Mouse (Mus musculus) lung, embryonic 14.5 days (tissue): Measurements from ENCODE around the gene Olfr628. TPM values are rescaled to one million over a fixed set of nuclear protein-coding genes. Genes with fewer than 3 reads are reported as not detected.
A peak's percentile ranks its signal among the peaks of the same experiment; 100 is the strongest.
"Not testable (repeated sequence)": the region's sequence is repeated elsewhere in the genome, so short reads cannot be mapped to it uniquely, and the experiment has no call there.

Experiments
- ATAC-seq: fragments of 200-750 bp; cut with Nextera tagmentation; 2 replicates; pipeline ENCODE4 v1.8.0; 2017; ENCODE audit warnings: mild to moderate bottlenecking, moderate TSS enrichment, moderate library complexity; ENCODE audit not compliant: insufficient read depth
- DNase-seq: peaks from one replicate; pipeline ENCODE4 v3.0.0-alpha.2; 2015
- H3K27ac ChIP-seq: fragments of 300-500 bp; sonication (generic); 2 replicates; pipeline ENCODE4 v1.5.1; 2014; ENCODE audit warnings: low read depth, mild to moderate bottlenecking, moderate library complexity
- H3K27me3 ChIP-seq: fragments of 300-500 bp; sonication (generic); 2 replicates; pipeline ENCODE4 v1.6.1; 2014; ENCODE audit warnings: low read length, control low read depth; ENCODE audit not compliant: insufficient read depth
- H3K36me3 ChIP-seq: fragments of 300-500 bp; sonication (generic); 2 replicates; pipeline ENCODE4 v1.6.1; 2014; ENCODE audit warnings: control low read depth; ENCODE audit not compliant: insufficient read depth
- H3K4me1 ChIP-seq: fragments of 300-500 bp; sonication (generic); 2 replicates; pipeline ENCODE4 v1.6.1; 2014; ENCODE audit warnings: antibody characterized with exemption, control low read depth; ENCODE audit not compliant: insufficient read depth
- H3K4me2 ChIP-seq: fragments of 300-500 bp; sonication (generic); 2 replicates; pipeline ENCODE4 v1.6.1; 2014; ENCODE audit warnings: mild to moderate bottlenecking
- H3K4me3 ChIP-seq: fragments of 300-500 bp; sonication (generic); 2 replicates; pipeline ENCODE4 v1.5.1; 2014; ENCODE audit warnings: low read depth, low read length
- H3K9ac ChIP-seq: fragments of 300-500 bp; sonication (generic); 2 replicates; pipeline ENCODE4 v1.6.1; 2014
- H3K9me3 ChIP-seq: fragments of 300-500 bp; sonication (generic); 2 replicates; pipeline ENCODE4 v1.6.1; 2016; ENCODE audit warnings: low read depth, low read length, control low read depth
- CTCF ChIP-seq: IDR thresholded peaks from 2 replicates; pipeline ENCODE4 v1.5.1; 2016; ENCODE audit warnings: antibody characterized with exemption, low read depth
- WGBS: fragments of 180-500 bp; shearing (Covaris S2); extraction: QIAGEN DNeasy Blood & Tissue Kit; methylation state at CpG from one replicate; pipeline ENCODE4 v1.1.7; 2014; 5-methylcytosine and 5-hydroxymethylcytosine counted together
- polyA plus RNA-seq: library from polyadenylated mRNA; unstranded; fragments of >200 nt; fragmentation: Nextera tagmentation; extraction: Ambion mirVana; gene quantifications from 2 replicates; pipeline ENCODE4 v1.2.1, GENCODE M21; 2014

Olfr628 gene
- not detected in 2 replicates for polyA plus RNA-seq

DNA sequence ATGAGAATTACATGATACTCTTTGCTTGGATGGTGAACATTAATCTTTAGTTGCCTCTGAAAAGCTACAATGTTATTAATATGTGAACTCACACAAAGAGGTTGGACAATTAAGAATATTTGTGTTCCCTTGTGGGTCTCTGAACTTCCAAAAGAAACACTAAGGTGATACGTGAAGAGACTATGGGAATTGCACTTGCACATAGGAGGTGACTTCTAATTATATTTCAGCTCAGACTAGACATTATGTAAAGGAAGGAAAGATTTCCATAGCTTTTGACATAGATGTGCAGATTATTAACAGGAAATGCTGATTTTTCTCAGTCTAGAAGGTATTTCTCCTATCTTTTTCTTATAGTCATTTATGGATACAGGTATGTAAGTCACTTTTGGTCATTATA lies at the start of gene Olfr628:
Olfr628 (plus strand) TSS at position 301 of the 400 bp plus-strand sequence.
- TF ChIP-seq CTCF, result no peak
- Histone ChIP-seq H3K27ac (no peak within 1 kb of the TSS), H3K4me2 (no peak within 1 kb of the TSS), H3K9me3 (no peaks in the 10 kb centered on the region), H3K27me3 (no peaks in the 10 kb centered on the region), H3K36me3 (no peaks in the 10 kb centered on the region), H3K4me3 (no peak within 1 kb of the TSS), H3K9ac (no peak within 1 kb of the TSS), H3K4me1 (no peaks in the 10 kb centered on the region)
- WGBS, result 86% methylated on average over 1 of the region's 1 CpGs
- no peak for ATAC-seq
- no peak for DNase-seq

DNA sequence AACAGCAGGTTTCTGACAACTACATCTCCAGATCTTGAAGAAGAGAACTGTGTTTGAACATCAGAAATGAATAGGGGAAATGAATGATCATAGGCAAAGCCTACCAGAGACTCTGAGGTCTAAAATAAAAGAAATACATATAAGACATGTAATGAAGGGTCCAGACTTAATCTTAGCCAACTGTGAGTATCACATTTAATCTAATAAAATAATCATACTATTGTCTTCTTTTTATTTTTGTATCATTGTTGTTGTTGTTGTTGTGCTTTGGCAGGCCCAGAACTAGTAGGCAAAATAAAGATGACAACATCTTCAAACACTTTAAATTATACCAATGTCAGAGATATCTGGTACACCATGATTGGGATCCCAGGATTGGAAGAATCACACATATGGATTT lies 47.8 kb upstream of the Olfr628 start, which contains the start of gene Olfr625-ps1:
Olfr625-ps1 (plus strand) TSS at position 301 of the 400 bp plus-strand sequence.
- Histone ChIP-seq H3K36me3 (no peaks in the 10 kb centered on the region), H3K4me1 (no peaks in the 10 kb centered on the region), H3K27me3 (no peaks in the 10 kb centered on the region), H3K4me2 (no peak within 1 kb of the TSS), H3K4me3 (no peak within 1 kb of the TSS), H3K9me3 (no peaks in the 10 kb centered on the region), H3K27ac (no peak within 1 kb of the TSS), H3K9ac (no peak within 1 kb of the TSS)
- no peak for TF ChIP-seq CTCF
- DNase-seq (no peak), ATAC-seq (no peak)

DNA sequence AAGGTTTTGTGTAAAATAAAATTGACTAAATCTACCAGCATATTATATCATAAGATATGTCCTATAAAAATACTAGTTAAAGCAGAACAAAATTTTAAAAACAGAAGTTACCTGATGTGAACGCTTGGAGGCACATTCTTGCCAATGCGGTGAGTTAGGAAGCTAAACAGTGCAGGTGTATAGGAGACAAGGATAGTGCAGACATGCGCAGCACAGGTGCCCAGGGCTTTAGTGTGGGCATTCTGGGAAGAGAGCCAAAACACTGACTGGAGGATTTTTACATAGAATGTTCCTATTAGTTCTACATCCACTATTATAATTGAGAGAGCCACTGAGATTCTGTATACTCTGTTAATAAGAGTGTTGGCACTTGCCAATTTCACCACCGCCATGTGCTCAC lies 30.7 kb upstream of the Olfr628 start:
- Histone ChIP-seq H3K36me3 (no peaks in the 10 kb centered on the region), H3K4me1 (no peaks in the 10 kb centered on the region), H3K9me3 (no peaks in the 10 kb centered on the region), H3K9ac (no peak overlapping the region), H3K4me2 (no peak overlapping the region), H3K27me3 (no peaks in the 10 kb centered on the region), H3K27ac (no peak overlapping the region), H3K4me3 (no peak overlapping the region)
- no peak for ATAC-seq
- WGBS, result 89% methylated on average over 4 of the region's 4 CpGs
- no peak for TF ChIP-seq CTCF
- no peak for DNase-seq

DNA sequence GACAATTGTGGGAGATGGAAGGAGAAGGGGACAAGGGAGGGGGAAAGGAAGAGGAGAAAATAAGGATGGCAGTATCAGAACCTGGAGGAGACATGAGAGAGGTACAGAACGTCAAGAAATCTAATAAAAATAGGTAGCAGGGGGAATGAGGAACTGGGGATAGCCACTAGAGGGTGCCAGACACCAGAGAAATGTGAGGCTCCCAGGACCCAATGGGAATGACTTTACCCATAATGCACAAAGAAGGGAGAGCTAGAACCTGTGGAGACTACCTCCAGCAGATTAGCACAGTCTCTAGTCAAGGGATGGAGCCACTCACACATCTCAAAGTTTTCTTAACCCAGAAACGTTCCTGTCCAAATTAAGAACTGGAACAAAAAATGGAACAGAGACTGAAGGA lies 18.1 kb upstream of the Olfr628 start:
- TF ChIP-seq CTCF, result no peak
- no peak for ATAC-seq
- no peak overlapping the region for H3K4me2 ChIP-seq

DNA sequence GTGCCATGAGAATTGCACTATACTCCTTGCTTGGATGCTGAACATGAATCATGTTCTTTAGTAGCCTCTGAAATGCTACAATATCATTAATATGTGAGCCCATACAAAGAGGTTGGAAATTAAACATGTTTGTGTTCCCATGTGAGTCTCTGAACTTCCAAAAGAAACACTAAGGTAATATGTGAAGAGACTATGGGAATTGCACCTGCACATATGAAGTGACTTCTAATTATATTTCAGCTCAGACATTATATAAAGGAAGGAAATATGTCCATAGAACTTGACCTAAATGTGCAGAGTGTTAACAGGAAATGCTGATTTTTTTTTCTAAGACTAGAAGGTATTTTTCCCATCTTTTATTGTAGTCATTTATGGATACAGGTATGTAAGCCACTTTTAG lies 15.8 kb upstream of the Olfr628 start, which contains the start of gene Olfr243:
Olfr243 (plus strand) TSS at position 301 of the 400 bp plus-strand sequence.
- Histone ChIP-seq H3K27me3 (no peaks in the 10 kb centered on the region), H3K36me3 (no peaks in the 10 kb centered on the region), H3K9me3 (no peaks in the 10 kb centered on the region), H3K4me2 (no peak within 1 kb of the TSS), H3K4me3 (no peak within 1 kb of the TSS), H3K27ac (no peak within 1 kb of the TSS), H3K4me1 (no peaks in the 10 kb centered on the region), H3K9ac (no peak within 1 kb of the TSS)
- DNase-seq, result no peak
- ATAC-seq, result no peak
- no peak for TF ChIP-seq CTCF

More for the DNA sequence above, 18.1 kb upstream of the Olfr628 start:
- Histone ChIP-seq H3K27ac (no peak overlapping the region), H3K4me1 (no peaks in the 10 kb centered on the region), H3K27me3 (no peaks in the 10 kb centered on the region), H3K36me3 (no peaks in the 10 kb centered on the region), H3K4me3 (no peak overlapping the region), H3K9me3 (no peaks in the 10 kb centered on the region), H3K9ac (no peak overlapping the region)
- 38% methylated on average over 2 of the region's 2 CpGs for WGBS
- peak; percentile 0 for DNase-seq

DNA sequence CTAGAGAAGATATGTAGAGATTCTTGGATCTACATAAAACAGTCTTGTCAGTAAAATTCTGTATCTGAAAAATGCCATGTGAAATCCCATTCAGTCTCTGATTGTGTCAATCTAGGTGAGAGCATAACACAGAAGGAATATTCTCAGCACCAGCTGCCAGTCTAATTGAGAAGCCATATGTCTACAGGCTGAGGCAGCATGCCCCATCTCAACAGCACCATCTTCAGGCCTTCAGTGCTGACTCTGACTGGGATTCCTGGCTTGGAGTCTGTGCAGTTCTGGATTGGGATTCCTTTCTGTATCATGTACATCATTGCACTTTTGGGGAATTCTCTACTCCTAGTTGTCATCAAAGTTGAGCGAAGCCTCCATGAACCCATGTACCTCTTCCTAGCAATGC lies 13.8 kb upstream of the Olfr628 start:
- WGBS, result 94% methylated on average over 1 of the region's 1 CpGs
- not testable (repeated sequence) for H3K4me3 ChIP-seq, H3K9ac ChIP-seq, H3K36me3 ChIP-seq, H3K4me1 ChIP-seq, DNase-seq, H3K27ac ChIP-seq, H3K4me2 ChIP-seq, H3K9me3 ChIP-seq, H3K27me3 ChIP-seq, ATAC-seq

DNA sequence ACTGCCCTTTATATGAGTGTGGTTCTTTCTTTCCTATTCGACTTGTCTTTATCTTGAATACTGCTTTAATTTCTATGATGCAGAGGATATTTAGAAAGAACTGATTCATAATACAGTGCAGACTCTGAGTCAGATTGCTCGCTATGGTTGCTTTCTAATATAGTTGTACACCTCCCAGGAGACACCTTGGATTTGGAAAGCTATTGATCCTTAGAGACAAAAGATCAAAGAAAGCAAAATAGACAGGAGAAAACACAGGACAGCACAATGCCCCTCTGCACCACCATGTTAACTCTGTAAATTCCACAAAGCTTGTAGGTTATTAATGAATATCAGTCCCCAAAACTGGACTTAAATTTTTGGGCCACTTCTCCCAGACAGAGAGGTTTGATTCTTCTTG lies 14.7 kb downstream of the Olfr628 start, which contains the start of gene Olfr629:
Olfr629 (minus strand) TSS at position 101 of the 400 bp plus-strand sequence.
- ATAC-seq (no peak), DNase-seq (no peak)
- no peak within 1 kb of the TSS for H3K9ac ChIP-seq
- H3K36me3 ChIP-seq, result no peaks in the 10 kb centered on the region
- no peak for TF ChIP-seq CTCF
- no peaks in the 10 kb centered on the region for H3K9me3 ChIP-seq
- no peaks in the 10 kb centered on the region for H3K27me3 ChIP-seq
- no peaks in the 10 kb centered on the region for H3K4me1 ChIP-seq
- 70% methylated on average over 2 of the region's 2 CpGs for WGBS
- no peak within 1 kb of the TSS for H3K4me3 ChIP-seq
- no peak within 1 kb of the TSS for H3K27ac ChIP-seq
- H3K4me2 ChIP-seq, result no peak within 1 kb of the TSS

DNA sequence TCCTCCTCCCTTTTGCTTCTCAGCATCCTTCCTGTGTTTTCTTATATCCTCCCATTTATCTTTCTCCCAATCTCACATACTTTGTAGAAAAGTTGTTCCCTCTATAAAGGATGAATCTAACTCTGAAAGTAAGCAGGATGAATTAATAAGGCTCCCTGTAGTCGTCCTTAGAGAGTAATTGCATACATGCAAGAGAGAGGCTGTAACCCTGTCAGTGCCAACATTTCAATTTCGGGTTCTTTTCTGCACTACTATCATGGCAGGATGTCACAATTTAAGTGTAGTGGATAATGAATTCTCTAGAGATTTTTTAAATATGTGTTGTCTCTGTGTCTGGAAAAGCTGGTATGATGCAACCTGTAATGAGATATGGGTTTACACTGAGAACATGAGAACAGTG lies 27.1 kb downstream of the Olfr628 start, which contains the start of gene Olfr630:
Olfr630 (minus strand) TSS at position 101 of the 400 bp plus-strand sequence.
- Histone ChIP-seq H3K4me3 (no peak within 1 kb of the TSS), H3K27ac (no peak within 1 kb of the TSS), H3K4me2 (no peak within 1 kb of the TSS), H3K4me1 (no peaks in the 10 kb centered on the region), H3K9ac (no peak within 1 kb of the TSS), H3K9me3 (no peaks in the 10 kb centered on the region), H3K27me3 (no peaks in the 10 kb centered on the region), H3K36me3 (no peaks in the 10 kb centered on the region)
- 35% methylated on average over 2 of the region's 2 CpGs for WGBS
- ATAC-seq (no peak), DNase-seq (no peak)
- TF ChIP-seq CTCF, result no peak

DNA sequence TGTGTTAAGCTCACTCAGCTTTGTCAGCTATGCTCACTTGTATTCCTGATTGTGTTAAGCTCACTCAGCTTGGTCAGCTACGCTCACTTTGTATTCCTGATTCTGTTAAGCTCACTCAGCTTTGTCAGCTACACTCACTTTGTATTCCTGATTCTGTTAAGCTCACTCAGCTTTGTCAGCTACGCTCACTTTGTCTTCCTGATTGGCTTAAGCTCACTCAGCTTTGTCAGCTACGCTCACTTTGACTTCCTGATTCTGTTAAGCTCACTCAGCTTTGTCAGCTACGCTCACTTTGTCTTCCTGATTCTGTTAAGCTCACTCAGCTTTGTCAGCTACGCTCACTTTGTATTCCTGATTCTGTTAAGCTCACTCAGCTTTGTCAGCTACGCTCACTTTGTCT lies 32.0 kb downstream of the Olfr628 start:
- not testable (repeated sequence) for H3K9ac ChIP-seq, H3K9me3 ChIP-seq, ATAC-seq, DNase-seq, H3K4me3 ChIP-seq, H3K27me3 ChIP-seq, H3K27ac ChIP-seq, H3K4me2 ChIP-seq, H3K4me1 ChIP-seq, H3K36me3 ChIP-seq
- 70% methylated on average over 6 of the region's 6 CpGs for WGBS

DNA sequence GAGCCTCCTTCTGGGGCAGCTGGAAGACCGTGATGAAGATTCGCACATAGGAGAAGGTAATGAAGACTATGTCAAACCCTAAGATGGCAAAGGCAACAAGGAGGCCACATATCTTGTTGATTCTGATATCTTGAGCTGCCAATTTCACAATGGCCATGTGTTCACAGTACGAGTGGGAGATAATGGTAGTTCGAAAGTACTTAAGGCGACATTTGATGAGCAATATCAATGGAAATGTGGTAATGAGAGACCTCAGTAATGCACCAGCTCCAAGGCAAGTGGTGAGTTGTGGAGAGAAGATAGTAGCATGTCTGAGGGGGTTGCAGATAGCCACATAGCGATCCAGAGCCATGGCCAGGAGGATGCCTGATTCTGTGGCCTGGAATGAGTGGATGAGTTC lies 37.5 kb downstream of the Olfr628 start:
- WGBS, result 81% methylated on average over 6 of the region's 6 CpGs
- not testable (repeated sequence) for ATAC-seq

More for the DNA sequence above, 37.5 kb downstream of the Olfr628 start:
- H3K4me3 ChIP-seq, H3K27me3 ChIP-seq, DNase-seq, H3K27ac ChIP-seq, H3K4me1 ChIP-seq, H3K9ac ChIP-seq, H3K36me3 ChIP-seq, H3K9me3 ChIP-seq, H3K4me2 ChIP-seq: not testable (repeated sequence)
